Mouse (Mus musculus): Measurements from ENCODE around the gene Esr2. TPM values are rescaled to one million over a fixed set of nuclear protein-coding genes. Genes with fewer than 3 reads are reported as not detected.

The Esr2 gene
- polyA plus RNA-seq, 1 experiment: 0.17 TPM

DNA sequence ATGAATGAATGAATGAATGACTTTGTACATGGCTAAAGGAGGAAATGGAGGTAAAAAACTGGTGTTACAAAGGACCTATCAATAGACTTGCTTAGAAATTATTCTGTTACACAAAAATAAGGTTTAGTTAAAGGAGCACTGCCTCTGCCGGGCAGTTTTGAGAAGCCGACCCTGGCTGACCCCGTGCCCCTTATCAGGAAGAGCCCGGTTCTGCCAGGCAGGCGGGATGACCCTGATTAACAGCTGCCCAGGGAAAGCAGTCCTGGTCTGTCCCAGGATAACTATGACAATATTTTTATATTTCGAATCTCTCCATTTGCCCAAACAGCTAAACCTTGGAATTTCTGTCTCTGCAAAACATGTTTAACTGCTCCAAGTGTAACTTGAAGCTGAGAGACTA is 7.2 kb upstream of the Esr2 start:
- 59% methylated on average over 6 of the region's 6 CpGs for WGBS

DNA sequence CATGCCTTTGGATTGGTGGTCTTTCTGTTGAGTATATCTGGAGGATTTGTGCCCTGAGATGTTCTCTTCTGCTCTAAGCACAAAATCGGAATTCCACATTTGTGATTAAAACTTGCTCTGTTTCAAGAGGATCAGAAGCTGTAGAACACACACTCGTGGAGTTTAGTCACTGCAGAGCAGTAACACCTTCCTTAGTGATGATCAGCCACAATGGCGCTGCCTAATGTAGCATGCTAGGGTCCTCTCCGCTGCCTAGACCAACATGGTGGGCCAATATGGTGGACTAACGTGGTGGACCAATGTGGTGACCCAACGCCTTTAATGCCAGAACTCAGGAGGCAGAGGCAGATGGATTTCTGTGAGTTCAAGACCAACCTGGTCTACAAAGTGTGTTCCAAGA is 5.8 kb upstream of the Esr2 start:
- no peaks in the 10 kb centered on the region for H3K4me1 ChIP-seq (ENCODE audit: control insufficient read depth, insufficient read depth, low read length)
- TF ChIP-seq POLR2A (IDR thresholded peaks at IDR 0.05; ENCODE audit: low read depth, low read length) (no peak), CTCF (conservative IDR thresholded peaks at IDR 0.05; ENCODE audit: insufficient read depth, insufficient read length, low read depth, low read length) (no peak)
- no peak overlapping the region for H3K4me3 ChIP-seq (ENCODE audit: insufficient read depth, low read depth, low read length)
- H3K36me3 ChIP-seq (ENCODE audit: control insufficient read depth, insufficient read depth, low read length): no peaks in the 10 kb centered on the region
- no peak overlapping the region for H3K27ac ChIP-seq (ENCODE audit: insufficient read depth, low read depth, low read length)
- WGBS: 94% methylated on average over 6 of the region's 6 CpGs
- H3K27me3 ChIP-seq (replicated peaks; ENCODE audit: control insufficient read depth, insufficient read depth, low read length): no peaks in the 10 kb centered on the region
- no peak for DNase-seq

More for the DNA sequence above, 7.2 kb upstream of the Esr2 start:
- TF ChIP-seq POLR2A (IDR thresholded peaks at IDR 0.05; ENCODE audit: low read depth, low read length): no peak
- no peak for TF ChIP-seq CTCF (conservative IDR thresholded peaks at IDR 0.05; ENCODE audit: insufficient read depth, insufficient read length, low read depth, low read length)
- Histone ChIP-seq H3K36me3 (ENCODE audit: control insufficient read depth, insufficient read depth, low read length) (no peaks in the 10 kb centered on the region), H3K27ac (ENCODE audit: insufficient read depth, low read depth, low read length) (no peak overlapping the region), H3K4me1 (ENCODE audit: control insufficient read depth, insufficient read depth, low read length) (no peaks in the 10 kb centered on the region), H3K27me3 (replicated peaks; ENCODE audit: control insufficient read depth, insufficient read depth, low read length) (no peaks in the 10 kb centered on the region), H3K4me3 (ENCODE audit: insufficient read depth, low read depth, low read length) (no peak overlapping the region)
- DNase-seq: no peak

DNA sequence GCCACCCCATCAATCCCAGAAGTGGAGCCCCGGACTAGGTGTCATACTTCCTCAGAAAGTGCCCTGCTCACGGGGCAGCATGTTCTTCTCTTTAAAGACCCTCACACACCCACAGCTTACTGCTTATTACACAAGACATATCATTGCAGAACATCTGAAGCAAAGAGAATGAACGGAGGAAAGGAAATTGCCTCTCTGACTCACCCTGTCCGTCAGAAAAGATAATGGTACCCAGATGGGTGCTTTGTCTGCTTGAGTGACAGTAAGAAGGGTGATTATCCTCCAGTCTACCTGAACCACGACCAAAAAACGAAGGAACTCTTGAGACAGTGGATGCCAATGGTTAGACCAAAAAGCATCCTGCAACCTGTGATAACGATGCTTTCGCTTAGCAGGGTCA is 4.4 kb upstream of the Esr2 start:
- Histone ChIP-seq H3K27me3 (replicated peaks; ENCODE audit: control insufficient read depth, insufficient read depth, low read length) (peaks cover 2% of the 10 kb centered on the region; the same call in 1 of the 2 replicates), H3K27ac (ENCODE audit: insufficient read depth, low read depth, low read length) (no peak overlapping the region), H3K4me1 (ENCODE audit: control insufficient read depth, insufficient read depth, low read length) (no peaks in the 10 kb centered on the region), H3K36me3 (ENCODE audit: control insufficient read depth, insufficient read depth, low read length) (no peaks in the 10 kb centered on the region), H3K4me3 (ENCODE audit: insufficient read depth, low read depth, low read length) (no peak overlapping the region)
- no peak for DNase-seq
- TF ChIP-seq CTCF (conservative IDR thresholded peaks at IDR 0.05; ENCODE audit: insufficient read depth, insufficient read length, low read depth, low read length) (no peak), POLR2A (IDR thresholded peaks at IDR 0.05; ENCODE audit: low read depth, low read length) (no peak)
- WGBS: 75% methylated on average over 8 of the region's 8 CpGs

DNA sequence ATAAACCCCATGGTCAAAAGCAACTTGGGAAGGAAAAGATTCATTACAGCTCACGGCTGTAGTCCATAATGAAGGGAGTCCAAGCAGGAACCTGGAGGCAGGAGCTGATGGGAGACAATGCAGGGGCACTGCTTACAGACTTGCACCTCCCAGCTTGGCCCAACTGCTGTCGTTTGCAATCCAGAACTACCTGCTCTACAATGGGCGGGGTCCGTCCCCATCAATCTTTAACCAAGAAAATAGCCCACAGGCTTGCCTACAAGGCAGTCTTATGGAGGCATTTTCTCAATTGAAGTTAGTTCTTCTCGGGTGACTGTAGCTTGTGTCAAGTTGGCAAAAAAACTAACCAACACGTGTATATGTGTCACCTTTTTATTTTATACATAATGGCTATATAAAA is 3.4 kb upstream of the Esr2 start:
- 48% methylated on average over 6 of the region's 6 CpGs for WGBS
- Histone ChIP-seq H3K36me3 (ENCODE audit: control insufficient read depth, insufficient read depth, low read length) (no peaks in the 10 kb centered on the region), H3K4me3 (ENCODE audit: insufficient read depth, low read depth, low read length) (no peak overlapping the region), H3K27ac (ENCODE audit: insufficient read depth, low read depth, low read length) (no peak overlapping the region), H3K27me3 (replicated peaks; ENCODE audit: control insufficient read depth, insufficient read depth, low read length) (peaks cover 2% of the 10 kb centered on the region; the same call in 1 of the 2 replicates), H3K4me1 (ENCODE audit: control insufficient read depth, insufficient read depth, low read length) (no peaks in the 10 kb centered on the region)
- DNase-seq: peak; percentile 25
- TF ChIP-seq POLR2A (IDR thresholded peaks at IDR 0.05; ENCODE audit: low read depth, low read length): no peak
- no peak for TF ChIP-seq CTCF (conservative IDR thresholded peaks at IDR 0.05; ENCODE audit: insufficient read depth, insufficient read length, low read depth, low read length)

DNA sequence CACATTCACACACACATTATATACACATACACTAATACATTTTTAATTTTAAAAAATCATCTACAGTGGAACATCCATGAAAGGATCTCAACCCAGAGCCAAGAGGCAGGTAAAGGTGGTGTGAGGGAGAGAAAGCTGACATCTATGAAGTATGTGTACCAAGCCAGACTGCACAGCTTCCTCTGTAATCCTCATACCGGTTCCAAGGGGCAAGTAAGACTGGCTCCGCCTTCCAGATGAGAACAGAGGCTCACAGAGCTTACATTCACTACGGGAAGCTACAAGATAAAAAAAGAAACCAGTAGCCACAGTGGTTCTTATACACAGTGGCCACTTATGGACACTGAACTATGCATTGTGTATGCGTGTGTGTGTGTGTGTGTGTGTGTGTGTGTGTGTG is 2.5 kb upstream of the Esr2 start:
- WGBS: 52% methylated on average over 4 of the region's 4 CpGs
- no peak for TF ChIP-seq CTCF (conservative IDR thresholded peaks at IDR 0.05; ENCODE audit: insufficient read depth, insufficient read length, low read depth, low read length)
- TF ChIP-seq POLR2A (IDR thresholded peaks at IDR 0.05; ENCODE audit: low read depth, low read length): no peak
- DNase-seq: no peak

DNA sequence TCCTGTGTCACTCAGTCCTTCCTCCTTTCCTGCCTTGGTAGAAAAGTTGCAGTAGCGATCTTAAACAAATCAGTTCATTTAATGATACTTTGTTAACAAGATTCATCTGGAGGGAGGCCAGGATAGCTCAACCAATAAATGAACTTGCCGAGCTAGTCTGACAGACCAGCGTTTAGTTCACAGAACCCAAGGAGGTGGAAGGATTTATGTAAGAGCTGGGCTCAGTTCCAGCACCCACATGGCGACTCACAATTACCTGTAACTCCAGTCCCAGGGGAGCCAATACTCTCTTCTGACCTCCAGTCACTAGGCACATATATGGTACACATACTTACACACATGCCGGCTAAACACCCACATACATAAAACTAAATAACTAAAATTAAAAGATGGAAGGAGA is 2.0 kb upstream of the Esr2 start:
- Histone ChIP-seq H3K4me1 (ENCODE audit: control insufficient read depth, insufficient read depth, low read length) (no peaks in the 10 kb centered on the region), H3K27me3 (replicated peaks; ENCODE audit: control insufficient read depth, insufficient read depth, low read length) (peaks cover 2% of the 10 kb centered on the region; the same call in 1 of the 2 replicates), H3K36me3 (ENCODE audit: control insufficient read depth, insufficient read depth, low read length) (no peaks in the 10 kb centered on the region), H3K27ac (ENCODE audit: insufficient read depth, low read depth, low read length) (no peak overlapping the region), H3K4me3 (ENCODE audit: insufficient read depth, low read depth, low read length) (no peak overlapping the region)
- WGBS: 38% methylated on average over 5 of the region's 5 CpGs
- TF ChIP-seq POLR2A (IDR thresholded peaks at IDR 0.05; ENCODE audit: low read depth, low read length) (no peak), CTCF (conservative IDR thresholded peaks at IDR 0.05; ENCODE audit: insufficient read depth, insufficient read length, low read depth, low read length) (no peak)
- DNase-seq: peak; percentile 71

More for the DNA sequence above, 2.5 kb upstream of the Esr2 start:
- Histone ChIP-seq H3K27me3 (replicated peaks; ENCODE audit: control insufficient read depth, insufficient read depth, low read length) (peaks cover 2% of the 10 kb centered on the region; the same call in 1 of the 2 replicates), H3K4me3 (ENCODE audit: insufficient read depth, low read depth, low read length) (no peak overlapping the region), H3K27ac (ENCODE audit: insufficient read depth, low read depth, low read length) (no peak overlapping the region), H3K4me1 (ENCODE audit: control insufficient read depth, insufficient read depth, low read length) (no peaks in the 10 kb centered on the region), H3K36me3 (ENCODE audit: control insufficient read depth, insufficient read depth, low read length) (no peaks in the 10 kb centered on the region)

DNA sequence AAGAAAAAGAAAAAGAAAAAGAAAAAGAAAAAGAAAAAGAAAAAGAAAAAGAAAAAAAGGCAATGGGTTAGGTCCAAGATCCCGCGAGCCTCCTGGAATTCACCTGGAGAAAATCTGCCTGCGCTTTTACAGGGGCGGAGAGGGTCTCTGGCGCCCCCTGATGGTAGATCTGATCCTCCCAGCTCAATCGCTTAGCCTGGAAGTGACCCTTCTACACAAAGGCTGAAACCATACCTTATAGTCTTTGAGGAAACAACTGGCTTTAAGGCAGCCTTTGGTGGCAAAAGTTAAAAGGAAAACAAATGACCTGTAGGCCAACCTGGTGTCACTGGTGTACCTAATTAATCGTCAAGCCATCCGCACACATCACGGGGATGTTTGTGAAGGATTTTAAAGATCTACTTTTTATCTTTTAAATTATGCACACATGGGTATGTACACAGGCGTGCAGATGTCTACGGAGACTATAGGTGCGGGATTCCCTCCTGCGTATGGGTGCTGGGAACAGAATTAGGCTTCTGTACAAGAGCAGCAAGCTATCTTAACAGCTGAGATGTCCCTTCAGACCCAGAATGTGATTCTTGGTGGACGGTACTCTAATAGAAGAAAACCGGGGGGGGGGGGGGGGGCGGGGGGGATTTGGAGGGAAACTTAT is 932 bp upstream of the Esr2 start:
- no peak overlapping the region for H3K27ac ChIP-seq (ENCODE audit: insufficient read depth, low read depth, low read length)
- no peaks in the 10 kb centered on the region for H3K4me1 ChIP-seq (ENCODE audit: control insufficient read depth, insufficient read depth, low read length)
- no peak overlapping the region for H3K4me3 ChIP-seq (ENCODE audit: insufficient read depth, low read depth, low read length)
- TF ChIP-seq CTCF (conservative IDR thresholded peaks at IDR 0.05; ENCODE audit: insufficient read depth, insufficient read length, low read depth, low read length) (peak; percentile 74), POLR2A (IDR thresholded peaks at IDR 0.05; ENCODE audit: low read depth, low read length) (no peak)
- DNase-seq: peak; percentile 70
- peaks cover 2% of the 10 kb centered on the region; the same call in 1 of the 2 replicates for H3K27me3 ChIP-seq (replicated peaks; ENCODE audit: control insufficient read depth, insufficient read depth, low read length)
- WGBS: 44% methylated on average over 16 of the region's 16 CpGs
- H3K36me3 ChIP-seq (ENCODE audit: control insufficient read depth, insufficient read depth, low read length): no peaks in the 10 kb centered on the region

All from kidney, adult 2 months (tissue).